Mouse (Mus musculus): Measurements from ENCODE around the gene Ripor2. TPM values are rescaled to one million over a fixed set of nuclear protein-coding genes. Genes with fewer than 3 reads are reported as not detected.

The Ripor2 gene
- polyA plus RNA-seq, 1 experiment = 2.0 TPM

DNA sequence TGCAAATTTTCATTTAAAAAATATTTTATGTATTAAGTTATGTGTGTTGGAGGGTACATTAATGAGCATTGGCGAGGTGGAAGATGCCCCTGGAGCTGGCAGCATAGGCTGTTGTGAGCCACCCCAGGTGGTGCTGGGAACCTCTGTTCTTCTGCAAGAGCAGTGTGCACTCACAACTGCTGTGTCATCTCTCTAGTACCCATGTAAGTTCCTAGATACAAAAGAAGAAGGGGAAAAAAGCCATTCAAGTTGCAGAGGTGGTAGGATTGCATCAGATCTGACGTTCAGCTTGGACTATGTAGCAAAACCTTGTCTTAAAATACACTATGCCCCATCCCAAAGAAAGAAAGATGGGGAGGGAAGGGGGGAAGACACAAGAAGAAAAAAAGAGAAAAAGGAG is 65.5 kb downstream of the Ripor2 start:
- H3K27me3 ChIP-seq (ENCODE audit: control insufficient read depth, insufficient read depth, low read length) = no peaks in the 10 kb centered on the region
- no peak overlapping the region for H3K4me3 ChIP-seq (ENCODE audit: low read depth, low read length)
- H3K4me1 ChIP-seq (ENCODE audit: control insufficient read depth, insufficient read depth, insufficient read length, low read length) = no peaks in the 10 kb centered on the region
- H3K36me3 ChIP-seq (ENCODE audit: control insufficient read depth, insufficient read depth, low read length) = no peaks in the 10 kb centered on the region
- WGBS = 78% methylated on average over 2 of the region's 2 CpGs
- no peak for TF ChIP-seq CTCF (IDR thresholded peaks at IDR 0.05; ENCODE audit: extremely low read depth, insufficient read length, insufficient replicate concordance, low read depth, low read length)
- no peak for TF ChIP-seq POLR2A (IDR thresholded peaks at IDR 0.05; ENCODE audit: low read depth, low read length)
- H3K27ac ChIP-seq (ENCODE audit: insufficient read depth, low read depth, low read length) = no peak overlapping the region

DNA sequence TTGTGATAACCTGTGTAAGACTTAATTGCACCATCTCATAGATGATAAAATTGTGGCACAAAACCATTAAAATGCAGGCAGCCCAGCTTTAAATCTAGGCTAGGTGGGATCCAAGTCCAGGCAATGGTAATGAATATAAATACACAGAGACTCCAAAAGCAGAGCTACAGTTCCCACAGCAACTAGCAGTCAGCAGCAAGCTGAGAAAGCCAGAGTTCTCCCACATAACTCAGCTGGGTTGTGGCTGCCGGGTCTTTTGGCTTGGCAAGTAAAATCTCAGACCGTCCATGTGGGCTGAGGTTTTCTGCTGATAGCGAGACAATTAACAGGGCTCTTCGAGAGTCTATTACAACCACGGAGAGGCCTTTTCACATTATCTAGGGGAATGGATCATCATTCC is 66.0 kb downstream of the Ripor2 start:
- H3K4me3 ChIP-seq (ENCODE audit: low read depth, low read length) = no peak overlapping the region
- H3K36me3 ChIP-seq (ENCODE audit: control insufficient read depth, insufficient read depth, low read length) = no peaks in the 10 kb centered on the region
- no peak for TF ChIP-seq POLR2A (IDR thresholded peaks at IDR 0.05; ENCODE audit: low read depth, low read length)
- no peak for TF ChIP-seq CTCF (IDR thresholded peaks at IDR 0.05; ENCODE audit: extremely low read depth, insufficient read length, insufficient replicate concordance, low read depth, low read length)
- no peaks in the 10 kb centered on the region for H3K27me3 ChIP-seq (ENCODE audit: control insufficient read depth, insufficient read depth, low read length)
- 66% methylated on average over 5 of the region's 5 CpGs for WGBS
- no peaks in the 10 kb centered on the region for H3K4me1 ChIP-seq (ENCODE audit: control insufficient read depth, insufficient read depth, insufficient read length, low read length)
- H3K27ac ChIP-seq (ENCODE audit: insufficient read depth, low read depth, low read length) = no peak overlapping the region

DNA sequence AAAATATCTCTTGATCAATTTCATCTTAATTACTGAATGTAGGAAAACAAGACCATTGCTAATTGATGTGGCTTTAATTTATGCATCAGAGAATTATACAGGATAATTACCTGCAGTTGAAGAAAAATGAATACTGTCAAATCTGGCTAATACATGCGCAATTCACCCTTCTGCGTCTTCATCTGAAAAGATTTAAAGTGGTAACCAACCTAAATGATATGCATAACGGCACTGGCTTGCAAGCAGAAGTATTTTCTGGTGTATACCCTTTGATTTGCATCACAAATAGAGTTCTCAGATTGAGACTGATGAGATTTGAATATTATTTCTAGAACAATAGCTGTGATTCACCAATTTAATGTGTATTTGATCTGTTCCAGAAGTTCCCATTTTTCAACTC is 66.7 kb downstream of the Ripor2 start:
- Histone ChIP-seq H3K4me1 (ENCODE audit: control insufficient read depth, insufficient read depth, insufficient read length, low read length) (no peaks in the 10 kb centered on the region), H3K27ac (ENCODE audit: insufficient read depth, low read depth, low read length) (no peak overlapping the region), H3K36me3 (ENCODE audit: control insufficient read depth, insufficient read depth, low read length) (no peaks in the 10 kb centered on the region), H3K4me3 (ENCODE audit: low read depth, low read length) (no peak overlapping the region), H3K27me3 (ENCODE audit: control insufficient read depth, insufficient read depth, low read length) (no peaks in the 10 kb centered on the region)
- 95% methylated on average over 3 of the region's 3 CpGs for WGBS
- no peak for TF ChIP-seq CTCF (IDR thresholded peaks at IDR 0.05; ENCODE audit: extremely low read depth, insufficient read length, insufficient replicate concordance, low read depth, low read length)
- no peak for TF ChIP-seq POLR2A (IDR thresholded peaks at IDR 0.05; ENCODE audit: low read depth, low read length)

DNA sequence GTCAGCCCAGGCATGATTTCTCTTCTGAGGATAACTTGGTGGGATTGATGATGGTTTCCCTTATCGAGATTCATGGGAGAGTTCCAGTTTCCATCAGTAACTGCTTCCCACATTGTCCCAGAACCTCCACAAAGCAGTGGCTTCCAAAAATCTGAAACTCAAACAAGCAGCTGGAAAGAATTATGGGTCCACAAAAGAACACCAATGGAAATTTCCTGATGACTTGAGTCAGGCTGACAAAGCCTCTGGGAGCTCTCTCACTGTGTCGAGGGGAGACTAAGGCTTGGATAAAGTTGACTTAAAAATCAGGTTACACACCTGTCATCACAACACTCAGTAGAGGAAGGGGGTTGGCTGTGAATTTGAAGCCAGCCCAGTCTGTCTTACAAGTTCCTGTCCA is 67.1 kb downstream of the Ripor2 start:
- H3K4me1 ChIP-seq (ENCODE audit: control insufficient read depth, insufficient read depth, insufficient read length, low read length) = no peaks in the 10 kb centered on the region
- H3K36me3 ChIP-seq (ENCODE audit: control insufficient read depth, insufficient read depth, low read length) = no peaks in the 10 kb centered on the region
- no peak overlapping the region for H3K4me3 ChIP-seq (ENCODE audit: low read depth, low read length)
- 74% methylated on average over 2 of the region's 2 CpGs for WGBS
- TF ChIP-seq POLR2A (IDR thresholded peaks at IDR 0.05; ENCODE audit: low read depth, low read length) (no peak), CTCF (IDR thresholded peaks at IDR 0.05; ENCODE audit: extremely low read depth, insufficient read length, insufficient replicate concordance, low read depth, low read length) (no peak)
- H3K27me3 ChIP-seq (ENCODE audit: control insufficient read depth, insufficient read depth, low read length) = no peaks in the 10 kb centered on the region
- no peak overlapping the region for H3K27ac ChIP-seq (ENCODE audit: insufficient read depth, low read depth, low read length)

DNA sequence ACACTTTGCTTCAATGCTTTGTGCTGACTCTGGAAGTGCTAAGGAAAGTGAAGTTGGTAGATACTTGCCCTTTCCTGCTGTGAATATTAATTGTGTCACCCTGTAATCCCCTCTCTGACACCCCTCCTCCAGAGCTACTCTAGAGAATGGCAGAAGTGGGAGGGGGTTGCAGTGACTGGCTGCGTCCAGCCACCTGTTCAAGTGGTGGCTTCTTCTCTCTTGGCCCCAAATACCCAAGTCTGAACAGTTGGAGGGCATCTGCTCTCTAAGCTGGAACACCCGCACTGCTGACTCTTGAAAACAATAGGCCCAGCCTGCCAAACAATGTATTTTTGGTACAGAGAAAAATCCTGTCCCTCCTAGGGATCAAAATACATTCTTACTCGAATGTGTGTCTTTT is 69.0 kb downstream of the Ripor2 start:
- H3K4me3 ChIP-seq (ENCODE audit: low read depth, low read length) = no peak overlapping the region
- no peaks in the 10 kb centered on the region for H3K4me1 ChIP-seq (ENCODE audit: control insufficient read depth, insufficient read depth, insufficient read length, low read length)
- H3K27me3 ChIP-seq (ENCODE audit: control insufficient read depth, insufficient read depth, low read length) = no peaks in the 10 kb centered on the region
- TF ChIP-seq CTCF (IDR thresholded peaks at IDR 0.05; ENCODE audit: extremely low read depth, insufficient read length, insufficient replicate concordance, low read depth, low read length) (no peak), POLR2A (IDR thresholded peaks at IDR 0.05; ENCODE audit: low read depth, low read length) (no peak)
- WGBS = 77% methylated on average over 3 of the region's 3 CpGs
- H3K36me3 ChIP-seq (ENCODE audit: control insufficient read depth, insufficient read depth, low read length) = no peaks in the 10 kb centered on the region
- H3K27ac ChIP-seq (ENCODE audit: insufficient read depth, low read depth, low read length) = no peak overlapping the region

DNA sequence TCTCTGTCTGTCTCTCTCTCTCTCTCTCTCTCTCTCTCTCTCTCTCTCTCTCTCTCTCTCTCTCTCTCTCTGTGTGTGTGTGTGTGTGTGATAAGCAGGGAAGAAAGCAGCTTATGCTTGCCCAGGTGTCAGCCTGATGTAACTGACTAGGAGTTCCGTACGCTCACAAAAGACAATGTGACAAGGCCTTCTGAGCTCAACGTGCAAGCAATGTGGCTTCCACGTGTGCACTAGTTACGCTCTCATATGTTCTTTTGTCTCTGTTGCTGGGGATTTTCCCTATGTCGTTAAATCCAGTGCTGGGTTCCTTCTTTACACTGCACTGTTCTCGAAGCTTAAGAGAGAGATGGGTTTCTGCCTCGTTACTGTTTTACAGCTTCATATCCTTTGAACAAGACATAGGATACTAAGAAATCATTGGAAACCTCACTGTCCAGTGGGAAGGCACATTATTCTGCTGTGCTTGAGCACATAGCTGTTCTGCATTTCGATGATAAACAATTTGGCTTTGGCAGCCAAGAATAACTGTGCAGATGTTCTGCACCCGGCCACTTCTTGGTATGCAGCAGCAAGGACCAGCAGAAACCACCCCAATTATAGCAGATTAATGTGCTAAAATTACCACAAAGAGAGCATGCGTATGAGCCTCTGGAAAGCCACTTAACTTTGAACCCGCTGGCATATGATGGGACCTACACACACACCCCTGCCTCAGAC is 73.1 kb downstream of the Ripor2 start:
- no peak overlapping the region for H3K4me3 ChIP-seq (ENCODE audit: low read depth, low read length)
- 62% methylated on average over 12 of the region's 12 CpGs for WGBS
- no peaks in the 10 kb centered on the region for H3K36me3 ChIP-seq (ENCODE audit: control insufficient read depth, insufficient read depth, low read length)
- H3K27me3 ChIP-seq (ENCODE audit: control insufficient read depth, insufficient read depth, low read length) = no peaks in the 10 kb centered on the region
- H3K4me1 ChIP-seq (ENCODE audit: control insufficient read depth, insufficient read depth, insufficient read length, low read length) = no peaks in the 10 kb centered on the region
- H3K27ac ChIP-seq (ENCODE audit: insufficient read depth, low read depth, low read length) = no peak overlapping the region
- TF ChIP-seq POLR2A (IDR thresholded peaks at IDR 0.05; ENCODE audit: low read depth, low read length) = no peak
- TF ChIP-seq CTCF (IDR thresholded peaks at IDR 0.05; ENCODE audit: extremely low read depth, insufficient read length, insufficient replicate concordance, low read depth, low read length) = no peak

DNA sequence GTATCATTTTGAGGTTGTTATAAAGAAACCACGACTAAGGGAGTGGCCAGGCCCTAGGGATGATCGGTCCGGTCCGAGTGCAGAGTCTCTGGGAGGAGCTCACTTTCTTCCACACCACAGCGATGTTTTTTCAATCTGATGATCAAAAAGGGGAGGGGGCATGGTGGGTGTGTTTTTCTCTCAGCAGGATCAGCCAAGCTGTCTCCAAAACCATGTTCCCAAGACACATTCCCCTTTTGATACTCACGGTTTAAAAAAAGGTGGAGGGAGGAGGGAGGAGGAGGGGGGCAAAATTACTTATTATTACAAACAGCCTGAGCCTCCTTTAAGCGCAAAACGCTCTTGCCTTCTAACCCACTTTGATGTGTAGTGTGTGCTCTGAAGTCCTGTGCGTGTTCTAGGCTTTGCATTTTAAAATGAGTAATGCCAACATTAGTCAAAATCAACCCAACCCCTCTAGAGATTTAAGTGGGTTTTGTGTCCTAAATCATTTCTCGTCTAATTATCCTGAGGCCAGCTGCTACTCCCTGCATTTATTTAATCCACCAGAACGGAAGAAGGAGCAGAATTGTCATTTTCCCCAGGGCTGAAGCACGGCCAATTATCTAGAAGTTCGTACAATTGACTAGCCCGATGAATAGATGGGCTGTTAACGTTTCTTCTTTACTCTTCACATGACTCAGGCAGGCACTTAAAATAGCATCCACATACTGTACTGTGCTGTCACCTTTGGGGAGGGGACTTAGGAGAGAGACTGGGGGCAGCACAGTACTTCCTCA is 74.9 kb downstream of the Ripor2 start:
- Histone ChIP-seq H3K27me3 (ENCODE audit: control insufficient read depth, insufficient read depth, low read length) (no peaks in the 10 kb centered on the region), H3K4me3 (ENCODE audit: low read depth, low read length) (no peak overlapping the region), H3K4me1 (ENCODE audit: control insufficient read depth, insufficient read depth, insufficient read length, low read length) (no peaks in the 10 kb centered on the region), H3K36me3 (ENCODE audit: control insufficient read depth, insufficient read depth, low read length) (no peaks in the 10 kb centered on the region), H3K27ac (ENCODE audit: insufficient read depth, low read depth, low read length) (no peak overlapping the region)
- WGBS = 58% methylated on average over 15 of the region's 15 CpGs
- TF ChIP-seq CTCF (IDR thresholded peaks at IDR 0.05; ENCODE audit: extremely low read depth, insufficient read length, insufficient replicate concordance, low read depth, low read length) (no peak), POLR2A (IDR thresholded peaks at IDR 0.05; ENCODE audit: low read depth, low read length) (no peak)
